Mouse (Mus musculus) embryonic facial prominence, embryonic 14.5 days (tissue): ENCODE results near the gene Dmc1. TPM values are rescaled to one million over a fixed set of nuclear protein-coding genes. Genes with fewer than 3 reads are reported as not detected.

ENCODE experiments used
- ATAC-seq: fragments of 200-750 bp; cut with Nextera tagmentation; 2 replicates; pipeline ENCODE4 v1.8.0; 2017; ENCODE audit warnings: low read depth, moderate number of reproducible peaks, moderate TSS enrichment
- DNase-seq: peaks from one replicate; pipeline ENCODE4 v3.0.0-alpha.2; 2015; ENCODE audit warnings: low spot score
- H3K27ac ChIP-seq: fragments of 300-500 bp; sonication (generic); replicated peaks from 2 replicates; pipeline ENCODE4 v1.5.1; 2014; ENCODE audit warnings: low read depth, mild to moderate bottlenecking, low read length, moderate library complexity
- H3K27me3 ChIP-seq: fragments of 300-500 bp; sonication (generic); replicated peaks from 2 replicates; pipeline ENCODE4 v1.6.1; 2014; ENCODE audit warnings: low read length; ENCODE audit not compliant: control insufficient read depth, insufficient read depth
- H3K36me3 ChIP-seq: fragments of 300-500 bp; sonication (generic); 2 replicates; pipeline ENCODE4 v1.6.1; 2014; ENCODE audit warnings: low read length, mixed read lengths; ENCODE audit not compliant: control insufficient read depth, insufficient read depth
- H3K4me1 ChIP-seq: fragments of 300-500 bp; sonication (generic); 2 replicates; pipeline ENCODE4 v1.6.1; 2014; ENCODE audit warnings: antibody characterized with exemption, low read length; ENCODE audit not compliant: control insufficient read depth, insufficient read depth
- H3K4me2 ChIP-seq: fragments of 300-500 bp; sonication (generic); 2 replicates; pipeline ENCODE4 v1.6.1; 2014; ENCODE audit warnings: low read depth, mild to moderate bottlenecking, low read length, moderate library complexity, mixed read lengths
- H3K4me3 ChIP-seq: fragments of 300-500 bp; sonication (generic); 2 replicates; pipeline ENCODE4 v1.5.1; 2014; ENCODE audit warnings: low read depth, mild to moderate bottlenecking, low read length
- H3K9ac ChIP-seq: fragments of 300-500 bp; sonication (generic); 2 replicates; pipeline ENCODE4 v1.6.1; 2014; ENCODE audit warnings: low read depth, mild to moderate bottlenecking, low read length, moderate library complexity, mixed read lengths
- H3K9me3 ChIP-seq: fragments of 300-500 bp; sonication (generic); 2 replicates; pipeline ENCODE4 v1.6.1; 2016; ENCODE audit warnings: low read length; ENCODE audit not compliant: control insufficient read depth
- WGBS: fragments of 180-500 bp; shearing (Covaris S2); extraction: QIAGEN DNeasy Blood & Tissue Kit; methylation state at CpG from one replicate; pipeline ENCODE4 v1.1.7; 2014; 5-methylcytosine and 5-hydroxymethylcytosine counted together
- polyA plus RNA-seq: library from polyadenylated mRNA; unstranded; fragments of >200 nt; fragmentation: Nextera tagmentation; extraction: Ambion mirVana; gene quantifications from 2 replicates; pipeline ENCODE4 v1.2.1, GENCODE M21; 2014

The Dmc1 gene
- polyA plus RNA-seq, 1 experiment from 2014 or later, result 1.8 TPM

DNA sequence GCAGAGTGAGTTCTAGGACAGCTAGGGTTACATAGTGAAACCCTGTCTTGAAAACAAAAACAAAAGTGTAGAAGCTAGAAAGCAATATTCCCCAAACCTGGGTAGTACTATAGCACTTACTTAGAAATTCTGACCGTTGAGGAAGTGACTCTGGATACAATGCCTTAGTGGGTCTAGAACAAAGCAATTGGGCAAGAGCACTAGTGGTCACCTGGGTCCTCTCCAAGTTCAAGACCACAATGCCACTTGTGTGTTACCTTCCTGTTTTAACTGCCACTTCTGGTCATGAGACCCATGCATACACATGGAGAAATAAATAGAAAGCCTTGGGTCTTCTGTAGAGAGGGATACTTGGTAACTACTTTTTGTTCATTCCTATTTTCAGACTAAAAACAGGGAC, 6.2 kb downstream of the Dmc1 start:
- Histone ChIP-seq H3K36me3 (no peaks in the 10 kb centered on the region), H3K27ac (no peak overlapping the region), H3K4me2 (no peak overlapping the region), H3K27me3 (no peaks in the 10 kb centered on the region), H3K9me3 (no peaks in the 10 kb centered on the region), H3K9ac (no peak overlapping the region), H3K4me1 (no peaks in the 10 kb centered on the region), H3K4me3 (no peak overlapping the region)
- WGBS, result 81% methylated on average over 1 of the region's 1 CpGs
- no peak for DNase-seq
- ATAC-seq, result no peak

DNA sequence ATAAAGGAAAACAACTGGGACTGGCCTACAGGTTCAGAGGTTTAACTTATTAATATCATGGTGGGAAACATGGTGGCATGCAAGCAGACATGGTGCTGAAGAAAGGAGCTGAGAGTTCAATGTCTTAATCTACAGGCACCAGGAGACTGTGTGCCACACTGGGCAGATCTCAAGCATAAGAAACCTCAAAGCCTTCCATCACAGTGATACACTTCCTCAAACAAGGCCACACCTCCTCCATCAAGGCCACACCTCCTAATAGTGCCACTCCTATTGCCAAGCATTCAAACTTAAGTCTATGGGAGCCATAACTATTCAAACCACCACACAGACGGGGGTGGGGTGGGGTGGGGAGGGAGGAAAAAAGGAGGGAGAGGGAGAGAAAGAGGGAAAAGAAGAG, 23.3 kb downstream of the Dmc1 start:
- no peaks in the 10 kb centered on the region for H3K27me3 ChIP-seq
- no peak overlapping the region for H3K4me3 ChIP-seq
- no peaks in the 10 kb centered on the region for H3K9me3 ChIP-seq
- H3K4me2 ChIP-seq, result no peak overlapping the region
- H3K27ac ChIP-seq, result no peak overlapping the region
- no peaks in the 10 kb centered on the region for H3K36me3 ChIP-seq
- no peak for DNase-seq
- no peak overlapping the region for H3K9ac ChIP-seq
- no peaks in the 10 kb centered on the region for H3K4me1 ChIP-seq
- WGBS, result 60% methylated on average over 1 of the region's 1 CpGs
- no peak for ATAC-seq

DNA sequence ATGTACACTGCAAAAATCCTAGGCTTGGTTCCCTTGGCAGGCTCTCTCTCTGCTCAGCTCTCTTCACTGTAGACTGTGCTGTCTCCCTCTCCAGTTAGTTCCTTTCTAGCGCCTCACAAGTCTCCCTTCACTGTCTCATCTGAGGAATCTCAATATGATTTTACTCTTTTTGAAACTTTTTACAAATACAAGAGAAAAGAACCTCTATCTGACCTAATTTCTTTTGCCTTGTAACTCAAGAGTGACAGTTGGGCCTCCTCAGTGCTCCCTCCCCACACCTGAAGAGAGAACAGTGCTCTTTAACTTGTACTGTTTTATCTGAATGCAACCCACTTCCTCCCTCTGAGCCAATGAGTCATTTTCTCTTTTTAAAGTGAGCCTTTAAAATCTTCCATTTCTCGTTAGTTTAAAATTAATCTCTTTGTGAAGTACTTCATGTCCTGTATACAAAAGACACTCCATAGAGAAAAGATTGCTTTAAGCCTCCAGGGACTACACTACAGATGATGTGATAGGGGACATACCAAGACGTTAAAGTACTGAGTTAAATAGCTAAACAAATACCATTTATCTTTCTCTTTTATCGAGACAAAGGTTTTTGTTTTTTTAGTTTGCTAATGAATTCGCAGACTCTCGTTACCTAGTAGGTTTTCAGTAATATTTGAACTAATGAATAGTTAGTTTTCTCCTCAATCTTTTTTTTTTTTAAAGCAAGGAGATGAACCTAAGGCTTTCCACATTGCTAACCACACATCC, 27.1 kb downstream of the Dmc1 start:
- Histone ChIP-seq H3K27me3 (no peaks in the 10 kb centered on the region), H3K9ac (no peak overlapping the region), H3K4me2 (no peak overlapping the region), H3K4me1 (no peaks in the 10 kb centered on the region), H3K4me3 (no peak overlapping the region), H3K9me3 (no peaks in the 10 kb centered on the region), H3K36me3 (no peaks in the 10 kb centered on the region), H3K27ac (no peak overlapping the region)
- DNase-seq, result no peak
- ATAC-seq, result no peak
- 69% methylated on average over 6 of the region's 6 CpGs for WGBS

DNA sequence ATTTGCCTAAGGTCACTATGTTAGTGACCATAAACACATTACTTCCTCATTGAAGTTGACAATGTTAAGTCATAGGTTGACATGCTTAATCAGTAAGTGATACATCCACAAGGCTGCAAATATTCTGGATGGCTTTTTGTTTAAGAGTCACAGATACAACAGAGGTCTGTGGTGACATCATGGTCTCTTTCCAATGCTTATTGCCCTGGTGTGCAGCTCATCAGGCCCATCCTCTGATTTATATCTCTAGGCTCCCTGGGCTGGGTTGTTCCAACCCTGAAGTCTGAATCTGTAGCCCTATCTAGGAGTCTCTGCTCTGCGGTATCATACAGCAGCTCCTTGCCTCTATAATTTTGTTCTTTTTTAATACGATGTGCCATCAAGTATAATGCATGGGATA, 28.0 kb downstream of the Dmc1 start:
- Histone ChIP-seq H3K9me3 (no peaks in the 10 kb centered on the region), H3K27ac (no peak overlapping the region), H3K27me3 (no peaks in the 10 kb centered on the region), H3K4me1 (no peaks in the 10 kb centered on the region), H3K4me2 (no peak overlapping the region), H3K9ac (no peak overlapping the region), H3K36me3 (no peaks in the 10 kb centered on the region), H3K4me3 (no peak overlapping the region)
- ATAC-seq (no peak), DNase-seq (no peak)
- 91% methylated on average over 2 of the region's 2 CpGs for WGBS

DNA sequence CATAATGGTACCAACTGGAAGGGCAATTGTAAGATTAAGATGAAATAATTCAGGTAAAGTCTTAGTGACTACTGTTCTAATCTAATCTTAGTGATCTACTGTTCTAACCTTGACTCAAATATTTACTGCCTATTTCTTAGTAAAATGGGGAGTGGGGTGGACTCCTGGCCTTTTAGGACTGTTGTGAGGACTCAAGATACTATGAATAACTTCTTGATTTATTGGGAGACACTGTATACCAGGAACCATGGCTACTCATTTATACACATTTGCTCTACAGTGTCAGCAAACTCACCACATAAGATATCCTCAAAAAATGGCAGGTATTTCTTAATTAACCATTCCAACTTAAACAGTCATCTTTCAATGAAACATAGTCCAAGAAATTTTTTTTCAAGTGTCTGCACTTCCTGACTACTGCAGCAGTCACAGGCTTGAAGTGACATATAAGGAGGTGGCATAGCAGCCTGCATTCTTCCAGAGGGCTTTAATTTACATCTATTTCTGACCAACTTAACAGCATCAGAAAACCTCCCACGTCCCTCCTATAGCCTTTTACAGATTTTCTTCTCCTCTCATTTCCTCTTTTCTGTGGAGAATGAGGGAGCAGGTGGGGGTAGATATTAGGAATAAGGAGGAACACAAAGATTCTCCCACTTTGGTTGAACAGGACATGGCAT, 29.2 kb downstream of the Dmc1 start:
- H3K4me2 ChIP-seq, result no peak overlapping the region
- no peaks in the 10 kb centered on the region for H3K36me3 ChIP-seq
- no peak overlapping the region for H3K27ac ChIP-seq
- ATAC-seq (no peak), DNase-seq (no peak)
- no peaks in the 10 kb centered on the region for H3K9me3 ChIP-seq
- H3K4me3 ChIP-seq, result no peak overlapping the region
- H3K4me1 ChIP-seq, result no peaks in the 10 kb centered on the region
- WGBS, result 50% methylated on average over 1 of the region's 1 CpGs
- no peak overlapping the region for H3K9ac ChIP-seq
- no peaks in the 10 kb centered on the region for H3K27me3 ChIP-seq

DNA sequence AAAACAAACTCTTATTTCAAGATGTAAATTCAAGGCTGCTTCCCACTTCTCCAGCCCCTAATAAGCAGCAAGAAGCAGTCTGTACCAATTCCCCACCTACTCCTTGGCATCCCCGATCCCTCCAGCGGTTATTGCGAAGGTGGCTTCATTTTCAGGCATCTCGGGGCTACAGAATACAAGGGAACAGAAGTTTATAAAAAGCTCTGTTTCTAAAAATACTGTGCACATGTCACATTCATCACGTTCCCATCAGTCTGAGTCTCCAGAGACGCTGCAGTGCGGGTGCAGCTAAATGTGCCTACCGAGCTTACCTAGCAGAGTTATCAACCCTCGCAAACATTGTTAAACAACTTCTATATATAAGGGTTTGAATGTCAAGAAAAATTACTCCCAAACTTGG, 42.5 kb downstream of the Dmc1 start:
- Histone ChIP-seq H3K9me3 (no peaks in the 10 kb centered on the region), H3K4me3 (no peak overlapping the region), H3K4me1 (no peaks in the 10 kb centered on the region), H3K27me3 (no peaks in the 10 kb centered on the region), H3K36me3 (no peaks in the 10 kb centered on the region), H3K27ac (no peak overlapping the region), H3K4me2 (no peak overlapping the region), H3K9ac (no peak overlapping the region)
- ATAC-seq, result no peak
- 74% methylated on average over 9 of the region's 9 CpGs for WGBS
- DNase-seq, result no peak

DNA sequence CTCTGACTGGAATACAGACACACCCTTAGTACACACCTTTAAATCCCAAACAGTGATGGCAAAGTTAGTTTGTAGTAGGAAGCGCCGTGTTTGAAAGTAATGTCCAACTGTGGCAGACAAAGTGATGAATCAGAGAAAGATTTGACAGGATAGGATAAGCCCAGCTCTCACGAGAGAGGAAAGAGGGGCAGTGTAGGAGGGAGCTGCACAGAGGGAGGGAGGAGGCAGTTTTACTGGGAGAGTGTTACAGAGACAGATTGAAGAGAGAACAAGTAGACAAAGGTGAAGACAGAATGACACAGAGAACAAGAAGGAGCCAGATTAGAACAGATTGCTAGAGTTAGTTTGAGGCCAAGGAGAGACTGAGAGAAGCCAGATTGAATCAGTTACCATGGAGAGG, 45.3 kb downstream of the Dmc1 start:
- H3K4me2 ChIP-seq, result no peak overlapping the region
- no peaks in the 10 kb centered on the region for H3K9me3 ChIP-seq
- DNase-seq (no peak), ATAC-seq (no peak)
- H3K9ac ChIP-seq, result no peak overlapping the region
- no peak overlapping the region for H3K4me3 ChIP-seq
- no peaks in the 10 kb centered on the region for H3K36me3 ChIP-seq
- no peaks in the 10 kb centered on the region for H3K27me3 ChIP-seq
- no peaks in the 10 kb centered on the region for H3K4me1 ChIP-seq
- H3K27ac ChIP-seq, result no peak overlapping the region
- WGBS, result 67% methylated on average over 3 of the region's 3 CpGs

DNA sequence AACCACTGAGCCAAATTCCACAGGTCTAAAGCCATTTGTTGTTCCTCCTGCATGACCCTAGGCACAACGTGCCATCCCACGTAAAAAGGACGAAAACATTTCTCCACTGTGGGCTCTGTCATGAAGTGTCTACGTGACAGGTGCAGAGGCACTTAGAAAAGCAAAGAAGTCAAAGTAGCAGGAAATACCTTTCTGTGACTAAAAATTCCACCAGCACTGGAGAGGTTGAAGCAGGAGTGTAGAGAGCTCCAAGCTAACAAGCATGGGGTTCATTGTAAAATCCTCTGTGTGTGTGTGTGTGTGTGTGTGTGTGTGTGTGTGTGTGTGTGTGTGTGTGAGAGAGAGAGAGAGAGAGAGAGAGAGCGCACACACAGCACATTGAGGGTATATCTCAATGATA, 52.3 kb downstream of the Dmc1 start:
- no peak for ATAC-seq
- Histone ChIP-seq H3K36me3 (no peaks in the 10 kb centered on the region), H3K9ac (no peak overlapping the region), H3K27me3 (no peaks in the 10 kb centered on the region), H3K4me3 (no peak overlapping the region), H3K4me1 (no peaks in the 10 kb centered on the region), H3K27ac (no peak overlapping the region), H3K4me2 (no peak overlapping the region), H3K9me3 (no peaks in the 10 kb centered on the region)
- no peak for DNase-seq
- 67% methylated on average over 5 of the region's 5 CpGs for WGBS

DNA sequence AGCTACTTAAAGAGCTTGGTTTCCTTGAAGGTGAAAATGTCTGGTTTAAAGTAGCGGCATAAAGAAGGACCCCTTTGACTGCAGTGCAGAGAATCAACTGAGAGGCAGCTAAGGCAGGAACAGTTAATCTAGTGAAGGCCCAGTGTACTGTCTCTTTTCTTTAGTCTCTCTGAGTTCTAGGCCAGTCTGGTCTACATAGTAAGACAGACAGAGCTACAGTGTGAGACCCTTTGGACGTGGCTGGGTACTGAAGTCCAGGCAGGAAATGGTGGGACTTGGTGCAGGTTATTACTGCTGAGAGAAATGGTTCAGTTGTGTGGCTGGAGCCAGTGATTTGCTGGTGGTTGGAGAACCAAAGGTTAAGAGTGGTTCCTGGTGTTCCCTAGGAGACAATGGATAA, 56.7 kb downstream of the Dmc1 start:
- Histone ChIP-seq H3K4me3 (no peak overlapping the region), H3K27me3 (no peaks in the 10 kb centered on the region), H3K36me3 (peaks cover 17% of the 10 kb centered on the region), H3K9ac (no peak overlapping the region), H3K27ac (no peak overlapping the region), H3K9me3 (no peaks in the 10 kb centered on the region), H3K4me1 (peaks cover 18% of the 10 kb centered on the region), H3K4me2 (no peak overlapping the region)
- no peak for DNase-seq
- ATAC-seq, result no peak
- WGBS, result 100% methylated on average over 2 of the region's 2 CpGs
